In genomic region chr6:96098225-96098624, GRCm38 (mm10) we compare ENCODE assay signal across 24 mouse cellular contexts. TPM values are rescaled to one million over a fixed set of nuclear protein-coding genes. Genes with fewer than 3 reads are reported as not detected.
A peak's percentile ranks its signal among the peaks of the same experiment; 100 is the strongest.
DNase-seq lines count a peak whose midpoint lies in the region.
"Had no signal": no experiment of that assay in that cellular context is flagged by ENCODE, and none has a peak within 500 bp of the region (broad histone marks: within the 10 kb centered on the region; RNA-seq: fewer than 3 reads in every experiment).

No protein-coding gene starts in this region.

- peak; percentile 68 for DNase-seq in layer of hippocampus, adult 9-11 months
- DNase-seq in layer of hippocampus, adult 11-12 months (ENCODE audit: low spot score), result no peak
- DNase-seq in frontal cortex, adult 2 months (ENCODE audit: extremely low spot score in 1 of 2, low spot score in 1 of 2), result peak; percentile 70 to 74
- peak; percentile 53 to 69 for DNase-seq in left cerebral cortex, adult 9 months (ENCODE audit: low spot score in 2 of 2)
- DNase-seq in right cerebral cortex, postnatal 14 days, result peak; percentile 37
- no peak for DNase-seq in cerebellum, adult 11-12 months
- no peak for DNase-seq in adrenal gland, postnatal 36 days
- no peak for DNase-seq in gastrocnemius, adult 8-10 months (ENCODE audit: low spot score in 2 of 2)
- DNase-seq: adrenal gland, postnatal 10 days; cerebellum, adult 2 months; cerebellum, postnatal 14 days; gastrocnemius, postnatal 10 days; heart, postnatal 36 days; kidney, adult 8-10 months; kidney, postnatal 10 days; lung, embryonic 14.5 days; lung, postnatal 14 days; thymus, postnatal 4 days had no signal

RNA-seq across cellular contexts. Expression of gene Fam19a1, which starts 14.7 kb away (rescaled TPM):
- 12.1 and 16.8 TPM in 2 replicates for polyA plus RNA-seq in frontal cortex, adult 2 months (2012; rRNA removed)
- total RNA-seq in adrenal gland, postnatal 36 days (2021), result 1 to 10 TPM; 1.8 to 2.0 TPM
- total RNA-seq in gastrocnemius, adult 8-10 months (2022), result not detected
- total RNA-seq: MEL; neutrophil, adult 5-6 weeks had no signal
- polyA plus RNA-seq: liver, adult 2 months; liver, embryonic 15.5 days; Patski; testis, adult 2 months had no signal

Comparison
In these comparisons a context has a peak if more than half of its experiments do, and no peak if none do; other contexts are left out.
1. DNase-seq: peak in layer of hippocampus, adult 9-11 months (single experiment), frontal cortex, adult 2 months (2 of 2), left cerebral cortex, adult 9 months (2 of 2) and right cerebral cortex, postnatal 14 days (single experiment); none in layer of hippocampus, adult 11-12 months (single experiment), cerebellum, adult 11-12 months (single experiment), adrenal gland, postnatal 36 days (0 of 2) and gastrocnemius, adult 8-10 months (0 of 2).